Mouse (Mus musculus) bone marrow, adult 2 months (tissue): Measurements from ENCODE around the gene Hoxb1.

Source experiments
- CTCF ChIP-seq: fragments of 200-500 bp; IDR thresholded peaks from 2 replicates; pipeline ENCODE4 v1.5.1; 2011; ENCODE audit warnings: low read length, control low read depth; ENCODE audit not compliant: control insufficient read depth, insufficient read depth
- POLR2A ChIP-seq: fragments of 200-500 bp; IDR thresholded peaks from 2 replicates; pipeline ENCODE4 v1.6.1; 2011; ENCODE audit warnings: low read depth, mild to moderate bottlenecking, control low read depth, low read length, borderline replicate concordance; ENCODE audit not compliant: control insufficient read depth

DNA sequence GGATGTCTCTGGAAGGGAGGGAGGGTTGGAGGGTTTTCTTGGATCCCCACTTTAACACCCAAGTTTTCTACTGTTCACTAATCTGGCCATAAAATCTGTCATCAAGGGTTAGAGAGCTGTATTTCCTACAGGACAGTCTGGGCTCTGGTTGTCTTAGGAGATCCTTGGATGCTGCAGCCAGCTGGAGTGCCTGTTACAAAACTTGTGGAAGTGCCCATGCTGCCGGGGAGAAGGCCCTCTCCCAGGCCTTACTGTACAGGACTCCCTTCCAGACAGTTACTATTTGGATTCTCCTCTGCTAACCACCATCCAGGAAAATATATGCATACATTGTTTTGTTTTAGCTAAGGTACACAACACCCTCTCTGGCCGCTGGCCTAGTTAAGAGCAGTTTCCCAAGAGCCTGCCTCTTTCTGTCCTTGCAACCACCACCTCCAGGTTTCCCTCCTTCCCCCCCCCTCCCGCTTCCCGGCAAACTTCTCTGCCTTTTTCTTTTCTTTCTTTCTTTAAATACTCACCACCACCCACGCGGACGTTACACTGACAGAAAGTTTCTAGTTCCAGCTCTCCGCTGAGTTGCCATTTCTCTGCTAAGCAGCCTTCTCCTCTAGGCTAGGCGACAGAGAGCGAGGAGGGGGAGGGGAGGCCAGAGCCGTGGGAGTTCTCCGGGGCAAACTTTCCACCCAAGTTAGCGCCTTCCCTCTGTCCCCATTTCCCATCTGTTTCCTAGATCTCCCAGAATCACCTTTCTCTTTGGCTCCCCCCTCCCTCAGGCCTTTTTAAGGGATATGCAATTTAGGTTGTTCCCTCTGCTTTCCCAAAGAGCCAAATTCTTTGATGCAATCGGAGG lies 15.8 kb upstream of the Hoxb1 start:
- no peak for TF ChIP-seq CTCF
- no peak for TF ChIP-seq POLR2A
